Mouse (Mus musculus) megakaryocyte progenitor cell, adult 5-6 weeks (primary cell): ENCODE measurements around the gene Amotl1. TPM values are rescaled to one million over a fixed set of nuclear protein-coding genes. Genes with fewer than 3 reads are reported as not detected.

Experiments used
- ATAC-seq: replicated peaks from 2 replicates; pipeline ENCODE4 v1.8.0; 2016; ENCODE audit warnings: mild to moderate bottlenecking, moderate TSS enrichment, inconsistent platforms; ENCODE audit not compliant: poor library complexity
- total RNA-seq, 2 experiments: library from RNA; stranded (forward) in 1 of 2; stranded (reverse) in 1 of 2; fragments of 157-497, 149-512 nt in 1 of 2; fragments of 200-1000 nt in 1 of 2; gene quantifications; 2 replicates each; pipeline versions ENCODE4 v1.2.3 to v1.2.4; 2015 to 2017

Amotl1 gene
- total RNA-seq, 2 experiments from 2014 or later, result not detected

- ATAC-seq, result no peak
Measured at GRCm38 (mm10) chr9:14498896-14499705, 145.8 kb downstream of the Amotl1 start.

Other genes starting within 250 kb of the Amotl1 start
- gene Kdm4d, start 144.6 kb downstream of the Amotl1 start, total RNA-seq (2015), result 0.17 TPM in 1 of 2 replicates, not detected in the other
- 0.12 and 0.84 TPM in 2 replicates for gene Kdm4d, start 144.6 kb downstream of the Amotl1 start, total RNA-seq (2017)
- 199 and 231 TPM in 2 replicates for gene Cwc15, start 144.4 kb downstream of the Amotl1 start, total RNA-seq (2015)
- 247 and 284 TPM in 2 replicates for gene Cwc15, start 144.4 kb downstream of the Amotl1 start, total RNA-seq (2017)
- gene Piwil4, start 95.7 kb upstream of the Amotl1 start, total RNA-seq (2015), result 0.29 TPM in 1 of 2 replicates, not detected in the other
- not detected in 2 replicates for gene Piwil4, start 95.7 kb upstream of the Amotl1 start, total RNA-seq (2017)
- 6.3 and 10.0 TPM in 2 replicates for gene Fut4, start 107.3 kb upstream of the Amotl1 start, total RNA-seq (2015)
- gene Fut4, start 107.3 kb upstream of the Amotl1 start, total RNA-seq (2017), result 8.6 and 9.3 TPM in 2 replicates
- gene 1700012B09Rik, start 126.0 kb upstream of the Amotl1 start, total RNA-seq (2015), result 7.4 and 9.9 TPM in 2 replicates
- gene 1700012B09Rik, start 126.0 kb upstream of the Amotl1 start, total RNA-seq (2017), result 7.1 and 10.8 TPM in 2 replicates
- 21.6 and 27.4 TPM in 2 replicates for gene Mre11a, start 139.6 kb upstream of the Amotl1 start, total RNA-seq (2015)
- 68.7 and 95.2 TPM in 2 replicates for gene Mre11a, start 139.6 kb upstream of the Amotl1 start, total RNA-seq (2017)
- 71.1 and 80.4 TPM in 2 replicates for gene Ankrd49, start 139.8 kb upstream of the Amotl1 start, total RNA-seq (2015)
- 66.5 and 80.6 TPM in 2 replicates for gene Ankrd49, start 139.8 kb upstream of the Amotl1 start, total RNA-seq (2017)
- not detected in 2 replicates for gene Gpr83, start 215.2 kb upstream of the Amotl1 start, total RNA-seq (2015)
- not detected in 2 replicates for gene Gpr83, start 215.2 kb upstream of the Amotl1 start, total RNA-seq (2017)